Mouse (Mus musculus) embryo, embryonic 10 days (tissue): ENCODE data around the gene Pzp.

ENCODE experiments used
- DNase-seq: peaks from one replicate; pipeline ENCODE4 v3.0.0-alpha.2; 2015; ENCODE audit warnings: low spot score

Pzp gene

GRCm38 (mm10) chr6:128436356-128437005 is 90.0 kb downstream of the Pzp start:
- DNase-seq = no peak

GRCm38 (mm10) chr6:128435474-128435873 is 91.0 kb downstream of the Pzp start:
- DNase-seq = no peak
